Mouse (Mus musculus) kidney, postnatal 10 days (tissue): Measurements from ENCODE around the gene Spast.

Source experiments
- DNase-seq: peaks from one replicate; pipeline ENCODE4 v3.0.0; 2021; ENCODE audit warnings: mixed read lengths

The Spast gene

DNA sequence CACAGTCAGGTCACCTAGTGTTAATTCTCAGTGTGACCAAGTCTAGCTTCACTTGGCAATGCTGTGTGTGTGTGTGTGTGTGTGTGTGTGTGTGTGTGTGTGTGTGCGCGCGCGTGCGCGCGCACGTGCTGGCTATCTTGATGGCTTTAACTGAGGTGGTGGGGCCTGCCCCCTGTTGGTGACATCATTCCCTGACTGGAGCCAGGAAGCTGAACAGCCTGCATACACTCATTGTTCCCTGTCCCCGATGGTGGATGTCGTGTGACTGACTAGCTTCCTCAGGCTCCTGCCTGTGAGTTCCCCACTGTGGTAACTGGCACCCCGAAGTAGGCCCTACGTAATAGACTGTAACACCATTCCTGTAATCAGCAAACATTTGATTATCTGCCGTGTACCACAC is 92.7 kb downstream of the Spast start:
- no peak for DNase-seq

DNA sequence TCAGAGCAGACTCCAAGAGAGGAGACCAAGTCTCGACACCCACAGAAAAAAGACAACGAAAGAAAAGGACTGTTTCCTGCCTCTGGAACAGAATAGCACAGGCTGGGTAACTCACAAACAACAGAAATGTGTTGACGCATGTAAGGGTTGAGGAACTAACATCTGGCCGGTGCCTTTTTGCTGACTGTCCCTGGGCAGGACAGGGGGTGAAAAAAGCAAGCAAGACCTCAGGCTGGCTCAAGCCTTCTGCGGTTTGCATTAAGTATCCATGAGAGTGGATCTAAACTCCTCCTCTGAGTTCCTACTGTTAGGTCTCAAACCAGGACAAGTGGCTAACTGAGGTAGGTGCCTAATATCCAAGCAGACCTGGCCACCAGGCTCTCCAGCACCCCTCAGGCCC is 93.8 kb downstream of the Spast start:
- no peak for DNase-seq

DNA sequence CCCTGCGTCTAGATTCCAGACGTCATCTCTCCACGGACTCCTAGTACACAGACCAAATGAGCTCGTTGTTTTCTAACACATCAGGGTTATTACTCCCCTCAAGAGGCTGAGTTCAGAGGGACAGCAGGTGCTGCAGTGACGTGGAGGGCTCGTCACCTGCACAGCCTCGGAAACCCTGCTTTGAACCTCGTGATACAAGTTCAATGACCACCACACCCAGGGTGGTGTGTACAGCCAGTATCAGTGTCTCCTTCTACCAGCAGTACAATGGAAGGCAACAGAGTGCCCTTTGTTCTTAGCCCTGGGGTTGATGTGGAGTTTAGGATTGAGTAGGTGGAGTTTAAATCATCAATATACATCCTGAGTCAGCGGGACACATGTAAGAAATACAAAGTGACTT is 99.0 kb downstream of the Spast start:
- no peak for DNase-seq

DNA sequence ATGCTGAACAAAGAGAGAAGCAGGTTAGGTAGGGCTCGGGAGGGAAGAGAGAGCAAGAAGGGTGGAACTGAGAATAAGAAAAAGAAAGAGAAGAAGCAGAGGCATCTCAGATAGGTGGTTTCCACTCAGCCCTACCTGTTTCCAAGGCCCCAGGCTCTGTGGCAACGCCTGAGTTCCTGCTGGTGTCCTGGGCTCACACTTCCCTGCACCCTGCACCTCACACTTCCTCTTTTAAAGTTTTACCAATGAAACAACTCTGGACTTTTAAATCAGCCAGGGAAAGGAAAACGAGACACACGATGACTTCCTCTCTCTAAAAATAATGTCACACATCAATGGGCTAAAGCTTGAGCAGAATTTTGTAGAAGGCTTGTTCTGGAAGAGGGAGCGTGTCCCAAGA is 101.7 kb downstream of the Spast start:
- DNase-seq, result no peak
